Mouse (Mus musculus) A20 (cell line): ENCODE results near the gene Prpf31.

ENCODE experiments used
- DNase-seq: peaks from one replicate; pipeline ENCODE4 v3.0.0-alpha.2; 2011; ENCODE audit warnings: low read depth, low spot score

Gene Prpf31

GRCm38 (mm10) chr7:3685400-3686187 is 55.8 kb downstream of the Prpf31 start:
- DNase-seq = no peak

- DNase-seq = no peak
Observed at GRCm38 (mm10) chr7:3691919-3692318, 62.1 kb downstream of the Prpf31 start.
